Mouse (Mus musculus): Measurements from ENCODE around the gene 1700037C18Rik. TPM values are rescaled to one million over a fixed set of nuclear protein-coding genes. Genes with fewer than 3 reads are reported as not detected.

Gene 1700037C18Rik
- 3.1 and 3.9 TPM in 2 replicates for polyA plus RNA-seq (2016; fragmentation: Nextera tagmentation; extraction: Ambion mirVana)

- ATAC-seq, result peak; percentile 96
- H3K4me1 ChIP-seq, result peaks cover 16% of the 10 kb centered on the region
- no peaks in the 10 kb centered on the region for H3K27me3 ChIP-seq (replicated peaks)
- under 1% methylated on average over 33 of the region's 33 CpGs for WGBS (ENCODE audit: insufficient replicate concordance)
- H3K4me2 ChIP-seq, result peak within 1 kb of the TSS; percentile 91
- H3K9ac ChIP-seq, result peak within 1 kb of the TSS; percentile 82
- H3K4me3 ChIP-seq, result peak within 1 kb of the TSS; percentile 76
- H3K27ac ChIP-seq, result peak within 1 kb of the TSS; percentile 77
- no peaks in the 10 kb centered on the region for H3K9me3 ChIP-seq (replicated peaks)
- peaks cover 50% of the 10 kb centered on the region for H3K36me3 ChIP-seq
Observed at GRCm38 (mm10) chr16:3908537-3909111, at the start of gene 1700037C18Rik, which contains the start of gene Cluap1. Gene 1700037C18Rik (minus strand): TSS chr16:3908689. Gene Cluap1 (plus strand): TSS chr16:3908801.

- H3K4me1 ChIP-seq, result no peaks in the 10 kb centered on the region
- H3K4me3 ChIP-seq, result no peak overlapping the region
- no peaks in the 10 kb centered on the region for H3K36me3 ChIP-seq
- no peak overlapping the region for H3K27ac ChIP-seq
- no peak overlapping the region for H3K9ac ChIP-seq
- no peaks in the 10 kb centered on the region for H3K9me3 ChIP-seq (replicated peaks)
- 74% methylated on average over 6 of the region's 6 CpGs for WGBS (ENCODE audit: insufficient replicate concordance)
- ATAC-seq, result no peak
- H3K27me3 ChIP-seq (replicated peaks), result no peaks in the 10 kb centered on the region
- H3K4me2 ChIP-seq, result no peak overlapping the region
Observed at GRCm38 (mm10) chr16:3956369-3956768, 47.9 kb upstream of the 1700037C18Rik start.

- H3K4me1 ChIP-seq, result no peaks in the 10 kb centered on the region
- no peak for ATAC-seq
- H3K9me3 ChIP-seq (replicated peaks), result no peaks in the 10 kb centered on the region
- no peaks in the 10 kb centered on the region for H3K36me3 ChIP-seq
- H3K27me3 ChIP-seq (replicated peaks), result no peaks in the 10 kb centered on the region
- H3K4me3 ChIP-seq, result no peak overlapping the region
- no peak overlapping the region for H3K27ac ChIP-seq
- H3K9ac ChIP-seq, result no peak overlapping the region
- no peak overlapping the region for H3K4me2 ChIP-seq
- 75% methylated on average over 1 of the region's 1 CpGs for WGBS (ENCODE audit: insufficient replicate concordance)
Observed at GRCm38 (mm10) chr16:3951141-3951540, 42.7 kb upstream of the 1700037C18Rik start.

GRCm38 (mm10) chr16:3934701-3935100, 26.2 kb upstream of the 1700037C18Rik start:
- Histone ChIP-seq H3K36me3 (peaks cover 83% of the 10 kb centered on the region), H3K27me3 (replicated peaks) (no peaks in the 10 kb centered on the region), H3K9ac (no peak overlapping the region), H3K4me1 (no peaks in the 10 kb centered on the region), H3K4me2 (no peak overlapping the region), H3K27ac (no peak overlapping the region), H3K9me3 (replicated peaks) (no peaks in the 10 kb centered on the region), H3K4me3 (no peak overlapping the region)
- WGBS (ENCODE audit: insufficient replicate concordance), result 70% methylated on average over 4 of the region's 4 CpGs
- 0 out of 2 replicates have a peak, but pooled peaks have one; percentile 13 for ATAC-seq

GRCm38 (mm10) chr16:3934091-3934490, 25.6 kb upstream of the 1700037C18Rik start:
- ATAC-seq, result no peak
- H3K9me3 ChIP-seq (replicated peaks), result no peaks in the 10 kb centered on the region
- H3K27ac ChIP-seq, result no peak overlapping the region
- no peak overlapping the region for H3K4me2 ChIP-seq
- H3K9ac ChIP-seq, result no peak overlapping the region
- no peaks in the 10 kb centered on the region for H3K27me3 ChIP-seq (replicated peaks)
- peaks cover 83% of the 10 kb centered on the region for H3K36me3 ChIP-seq
- H3K4me3 ChIP-seq, result no peak overlapping the region
- no peaks in the 10 kb centered on the region for H3K4me1 ChIP-seq
- WGBS (ENCODE audit: insufficient replicate concordance), result 43% methylated on average over 1 of the region's 1 CpGs

- Histone ChIP-seq H3K36me3 (peaks cover 82% of the 10 kb centered on the region), H3K9ac (no peak overlapping the region), H3K27ac (no peak overlapping the region), H3K9me3 (replicated peaks) (no peaks in the 10 kb centered on the region), H3K4me3 (no peak overlapping the region), H3K4me1 (no peaks in the 10 kb centered on the region), H3K4me2 (no peak overlapping the region), H3K27me3 (replicated peaks) (no peaks in the 10 kb centered on the region)
- 75% methylated on average over 6 of the region's 6 CpGs for WGBS (ENCODE audit: insufficient replicate concordance)
- ATAC-seq, result no peak
Observed at GRCm38 (mm10) chr16:3933536-3933935, 25.0 kb upstream of the 1700037C18Rik start.

- H3K36me3 ChIP-seq, result peaks cover 73% of the 10 kb centered on the region
- H3K9ac ChIP-seq, result no peak overlapping the region
- H3K4me1 ChIP-seq, result no peaks in the 10 kb centered on the region
- no peak overlapping the region for H3K27ac ChIP-seq
- WGBS (ENCODE audit: insufficient replicate concordance), result 59% methylated on average over 7 of the region's 7 CpGs
- H3K27me3 ChIP-seq (replicated peaks), result no peaks in the 10 kb centered on the region
- peak; percentile 30; the same call in 1 of the 2 replicates for ATAC-seq
- no peaks in the 10 kb centered on the region for H3K9me3 ChIP-seq (replicated peaks)
- no peak overlapping the region for H3K4me2 ChIP-seq
- H3K4me3 ChIP-seq, result no peak overlapping the region
Observed at GRCm38 (mm10) chr16:3929151-3929550, 20.7 kb upstream of the 1700037C18Rik start.

GRCm38 (mm10) chr16:3928582-3928981, 20.1 kb upstream of the 1700037C18Rik start:
- no peak overlapping the region for H3K27ac ChIP-seq
- H3K4me2 ChIP-seq, result no peak overlapping the region
- ATAC-seq, result no peak
- H3K4me3 ChIP-seq, result no peak overlapping the region
- no peak overlapping the region for H3K9ac ChIP-seq
- H3K27me3 ChIP-seq (replicated peaks), result no peaks in the 10 kb centered on the region
- H3K9me3 ChIP-seq (replicated peaks), result no peaks in the 10 kb centered on the region
- whole genome bisulfite sequencing (ENCODE audit: insufficient replicate concordance), result 26% methylated on average over 1 of the region's 1 CpGs
- H3K4me1 ChIP-seq, result no peaks in the 10 kb centered on the region
- peaks cover 73% of the 10 kb centered on the region for H3K36me3 ChIP-seq

- Histone ChIP-seq H3K4me3 (no peak overlapping the region), H3K4me2 (no peak overlapping the region), H3K4me1 (no peaks in the 10 kb centered on the region), H3K27ac (no peak overlapping the region), H3K9ac (no peak overlapping the region), H3K9me3 (replicated peaks) (no peaks in the 10 kb centered on the region), H3K27me3 (replicated peaks) (no peaks in the 10 kb centered on the region), H3K36me3 (peaks cover 75% of the 10 kb centered on the region)
- ATAC-seq, result no peak
- WGBS (ENCODE audit: insufficient replicate concordance), result 69% methylated on average over 4 of the region's 4 CpGs
Observed at GRCm38 (mm10) chr16:3923966-3924365, 15.5 kb upstream of the 1700037C18Rik start.

- ATAC-seq, result peak; percentile 18; the same call in 1 of the 2 replicates
Observed at GRCm38 (mm10) chr16:3923515-3923914, 15.0 kb upstream of the 1700037C18Rik start.

GRCm38 (mm10) chr16:3920756-3921155, 12.3 kb upstream of the 1700037C18Rik start:
- Histone ChIP-seq H3K27ac (no peak overlapping the region), H3K4me1 (no peaks in the 10 kb centered on the region), H3K9me3 (replicated peaks) (no peaks in the 10 kb centered on the region), H3K9ac (no peak overlapping the region), H3K4me2 (no peak overlapping the region), H3K4me3 (no peak overlapping the region), H3K27me3 (replicated peaks) (no peaks in the 10 kb centered on the region), H3K36me3 (peaks cover 74% of the 10 kb centered on the region)
- 89% methylated on average over 2 of the region's 2 CpGs for WGBS (ENCODE audit: insufficient replicate concordance)
- no peak for ATAC-seq

More at GRCm38 (mm10) chr16:3923515-3923914, 15.0 kb upstream of the 1700037C18Rik start:
- Histone ChIP-seq H3K4me2 (no peak overlapping the region), H3K4me3 (no peak overlapping the region), H3K36me3 (peaks cover 73% of the 10 kb centered on the region), H3K9ac (no peak overlapping the region), H3K27me3 (replicated peaks) (no peaks in the 10 kb centered on the region), H3K27ac (no peak overlapping the region), H3K9me3 (replicated peaks) (no peaks in the 10 kb centered on the region), H3K4me1 (no peaks in the 10 kb centered on the region)
- WGBS (ENCODE audit: insufficient replicate concordance), result 64% methylated on average over 3 of the region's 3 CpGs

GRCm38 (mm10) chr16:3909118-3909517, 629 bp upstream of the 1700037C18Rik start:
- H3K9me3 ChIP-seq (replicated peaks), result no peaks in the 10 kb centered on the region
- 5% methylated on average over 20 of the region's 20 CpGs for WGBS (ENCODE audit: insufficient replicate concordance)
- peaks cover 16% of the 10 kb centered on the region for H3K4me1 ChIP-seq
- H3K27me3 ChIP-seq (replicated peaks), result no peaks in the 10 kb centered on the region
- peak overlapping the region; percentile 77 for H3K27ac ChIP-seq
- H3K36me3 ChIP-seq, result peaks cover 50% of the 10 kb centered on the region
- no peak for ATAC-seq
- H3K9ac ChIP-seq, result peak overlapping the region; percentile 82
- peak overlapping the region; percentile 91 for H3K4me2 ChIP-seq
- peak overlapping the region; percentile 76 for H3K4me3 ChIP-seq
